Mouse (Mus musculus): Measurements from ENCODE around the gene Grin3b. TPM values are rescaled to one million over a fixed set of nuclear protein-coding genes. Genes with fewer than 3 reads are reported as not detected.

The Grin3b gene
- polyA plus RNA-seq, 1 experiment from 2014 or later, result 0.17 TPM

GRCm38 (mm10) chr10:79978061-79978460, 7.5 kb downstream of the Grin3b start:
- Histone ChIP-seq H3K27me3 (ENCODE audit: control insufficient read depth, insufficient read depth, low read length) (no peaks in the 10 kb centered on the region), H3K9me3 (ENCODE audit: control insufficient read depth, low read length) (no peaks in the 10 kb centered on the region), H3K27ac (replicated peaks) (no peak overlapping the region), H3K9ac (ENCODE audit: low read length) (no peak overlapping the region; the same call in 1 of the 2 replicates), H3K36me3 (ENCODE audit: control insufficient read depth, insufficient read depth, low read length) (peaks cover 34% of the 10 kb centered on the region), H3K4me1 (replicated peaks; ENCODE audit: control insufficient read depth, insufficient read depth) (peaks cover under 1% of the 10 kb centered on the region; the same call in 1 of the 2 replicates), H3K4me2 (replicated peaks; ENCODE audit: low read depth) (no peak overlapping the region), H3K4me3 (ENCODE audit: low read depth, low read length) (no peak overlapping the region)
- no peak for DNase-seq (ENCODE audit: low spot score)
- 98% methylated on average over 18 of the region's 21 CpGs for WGBS
- ATAC-seq (ENCODE audit: low FRiP score, low TSS enrichment), result no peak
- TF ChIP-seq EP300 (optimal IDR thresholded peaks at IDR 0.05) (no peak), CTCF (IDR thresholded peaks at IDR 0.05; ENCODE audit: low read depth) (no peak)

- Histone ChIP-seq H3K9ac (ENCODE audit: low read length) (no peak overlapping the region), H3K4me3 (ENCODE audit: low read depth, low read length) (no peak overlapping the region), H3K4me1 (replicated peaks; ENCODE audit: control insufficient read depth, insufficient read depth) (peaks cover 6% of the 10 kb centered on the region; the same call in 1 of the 2 replicates), H3K27ac (replicated peaks) (no peak overlapping the region), H3K36me3 (ENCODE audit: control insufficient read depth, insufficient read depth, low read length) (peaks cover 34% of the 10 kb centered on the region), H3K27me3 (ENCODE audit: control insufficient read depth, insufficient read depth, low read length) (no peaks in the 10 kb centered on the region), H3K4me2 (replicated peaks; ENCODE audit: low read depth) (no peak overlapping the region), H3K9me3 (ENCODE audit: control insufficient read depth, low read length) (no peaks in the 10 kb centered on the region)
- TF ChIP-seq EP300 (optimal IDR thresholded peaks at IDR 0.05) (no peak), CTCF (IDR thresholded peaks at IDR 0.05; ENCODE audit: low read depth) (no peak)
- ATAC-seq (ENCODE audit: low FRiP score, low TSS enrichment), result no peak
- WGBS, result 91% methylated on average over 22 of the region's 22 CpGs
- DNase-seq (ENCODE audit: low spot score), result no peak
Measured at GRCm38 (mm10) chr10:79979401-79980155, 9.1 kb downstream of the Grin3b start.

GRCm38 (mm10) chr10:79983205-79983604, 12.7 kb downstream of the Grin3b start:
- Histone ChIP-seq H3K9ac (ENCODE audit: low read length) (peak overlapping the region; percentile 92), H3K4me2 (replicated peaks; ENCODE audit: low read depth) (peak overlapping the region; percentile 90), H3K4me3 (ENCODE audit: low read depth, low read length) (peak overlapping the region; percentile 65), H3K36me3 (ENCODE audit: control insufficient read depth, insufficient read depth, low read length) (peaks cover 7% of the 10 kb centered on the region), H3K27ac (replicated peaks) (peak overlapping the region; percentile 98; the same call in 1 of the 2 replicates), H3K27me3 (ENCODE audit: control insufficient read depth, insufficient read depth, low read length) (no peaks in the 10 kb centered on the region), H3K4me1 (replicated peaks; ENCODE audit: control insufficient read depth, insufficient read depth) (peaks cover 8% of the 10 kb centered on the region), H3K9me3 (ENCODE audit: control insufficient read depth, low read length) (no peaks in the 10 kb centered on the region)
- no peak for TF ChIP-seq CTCF (IDR thresholded peaks at IDR 0.05; ENCODE audit: low read depth)
- TF ChIP-seq EP300 (optimal IDR thresholded peaks at IDR 0.05), result no peak
- no peak for DNase-seq (ENCODE audit: low spot score)
- ATAC-seq (ENCODE audit: low FRiP score, low TSS enrichment), result no peak
- 59% methylated on average over 5 of the region's 5 CpGs for WGBS

GRCm38 (mm10) chr10:79983670-79984069, 13.2 kb downstream of the Grin3b start:
- Histone ChIP-seq H3K36me3 (ENCODE audit: control insufficient read depth, insufficient read depth, low read length) (peaks cover 6% of the 10 kb centered on the region), H3K27me3 (ENCODE audit: control insufficient read depth, insufficient read depth, low read length) (no peaks in the 10 kb centered on the region), H3K4me1 (replicated peaks; ENCODE audit: control insufficient read depth, insufficient read depth) (peaks cover 8% of the 10 kb centered on the region), H3K4me2 (replicated peaks; ENCODE audit: low read depth) (peak overlapping the region; percentile 90), H3K9ac (ENCODE audit: low read length) (peak overlapping the region; percentile 92), H3K4me3 (ENCODE audit: low read depth, low read length) (peak overlapping the region; percentile 65), H3K9me3 (ENCODE audit: control insufficient read depth, low read length) (no peaks in the 10 kb centered on the region), H3K27ac (replicated peaks) (peak overlapping the region; percentile 98)
- DNase-seq (ENCODE audit: low spot score) (peak; percentile 71), ATAC-seq (ENCODE audit: low FRiP score, low TSS enrichment) (no peak)
- 0% methylated on average over 18 of the region's 21 CpGs for WGBS
- TF ChIP-seq EP300 (optimal IDR thresholded peaks at IDR 0.05) (no peak), CTCF (IDR thresholded peaks at IDR 0.05; ENCODE audit: low read depth) (no peak)

GRCm38 (mm10) chr10:79984195-79984816, 13.8 kb downstream of the Grin3b start, which contains the start of gene Tmem259:
TSS of gene Tmem259 (minus strand) at chr10:79984330.
- TF ChIP-seq EP300 (optimal IDR thresholded peaks at IDR 0.05) (peak; percentile 24), CTCF (IDR thresholded peaks at IDR 0.05; ENCODE audit: low read depth) (peak; percentile 86)
- peak; percentile 90 for DNase-seq (ENCODE audit: low spot score)
- peak within 1 kb of the TSS; percentile 92 for H3K9ac ChIP-seq (ENCODE audit: low read length)
- peaks cover 2% of the 10 kb centered on the region; the same call in 1 of the 2 replicates for H3K36me3 ChIP-seq (ENCODE audit: control insufficient read depth, insufficient read depth, low read length)
- peak; percentile 82 for ATAC-seq (ENCODE audit: low FRiP score, low TSS enrichment)
- WGBS, result 1% methylated on average over 47 of the region's 49 CpGs
- H3K4me3 ChIP-seq (ENCODE audit: low read depth, low read length), result peak within 1 kb of the TSS; percentile 65
- peaks cover 8% of the 10 kb centered on the region for H3K4me1 ChIP-seq (replicated peaks; ENCODE audit: control insufficient read depth, insufficient read depth)
- no peaks in the 10 kb centered on the region for H3K27me3 ChIP-seq (ENCODE audit: control insufficient read depth, insufficient read depth, low read length)
- H3K9me3 ChIP-seq (ENCODE audit: control insufficient read depth, low read length), result no peaks in the 10 kb centered on the region
- H3K27ac ChIP-seq (replicated peaks), result peak within 1 kb of the TSS; percentile 98
- H3K4me2 ChIP-seq (replicated peaks; ENCODE audit: low read depth), result peak within 1 kb of the TSS; percentile 90
